Mouse (Mus musculus) liver, embryonic 16.5 days (tissue): ENCODE results near the gene Gm10717. TPM values are rescaled to one million over a fixed set of nuclear protein-coding genes. Genes with fewer than 3 reads are reported as not detected.
"Not testable (repeated sequence)": the region's sequence is repeated elsewhere in the genome, so short reads cannot be mapped to it uniquely, and the experiment has no call there.

Source experiments
- ATAC-seq: fragments of 200-750 bp; cut with Nextera tagmentation; 2 replicates; pipeline ENCODE4 v1.8.0; 2017; ENCODE audit warnings: low read depth, mild to moderate bottlenecking, moderate number of reproducible peaks, moderate library complexity
- H3K27ac ChIP-seq: fragments of 300-500 bp; sonication (generic); 2 replicates; pipeline ENCODE4 v1.5.1; 2014; ENCODE audit warnings: mild to moderate bottlenecking, low read length
- H3K27me3 ChIP-seq: fragments of 300-500 bp; sonication (generic); 2 replicates; pipeline ENCODE4 v1.6.1; 2014; ENCODE audit warnings: low read depth, low read length, mixed read lengths; ENCODE audit not compliant: control insufficient read depth, insufficient read depth
- H3K36me3 ChIP-seq: fragments of 300-500 bp; sonication (generic); 2 replicates; pipeline ENCODE4 v1.6.1; 2014; ENCODE audit warnings: mild to moderate bottlenecking; ENCODE audit not compliant: control insufficient read depth, insufficient read depth
- H3K4me1 ChIP-seq: fragments of 300-500 bp; sonication (generic); 2 replicates; pipeline ENCODE4 v1.6.1; 2014; ENCODE audit warnings: low read depth, low read length, mixed read lengths; ENCODE audit not compliant: control insufficient read depth
- H3K4me2 ChIP-seq: fragments of 300-500 bp; sonication (generic); 2 replicates; pipeline ENCODE4 v1.6.1; 2014; ENCODE audit warnings: low read depth, low read length, mixed read lengths
- H3K4me3 ChIP-seq: fragments of 300-500 bp; sonication (generic); 2 replicates; pipeline ENCODE4 v1.5.1; 2014; ENCODE audit warnings: low read depth, mild to moderate bottlenecking, low read length
- H3K9ac ChIP-seq: fragments of 300-500 bp; sonication (generic); 2 replicates; pipeline ENCODE4 v1.6.1; 2014; ENCODE audit warnings: low read depth, low read length
- H3K9me3 ChIP-seq: fragments of 300-500 bp; sonication (generic); replicated peaks from 2 replicates; pipeline ENCODE4 v1.6.1; 2016; ENCODE audit warnings: low read length; ENCODE audit not compliant: control insufficient read depth
- WGBS: fragments of 180-500 bp; shearing (Covaris S2); extraction: QIAGEN DNeasy Blood & Tissue Kit; methylation state at CpG from one replicate; pipeline ENCODE4 v1.1.7; 2014; ENCODE audit not compliant: insufficient replicate concordance; 5-methylcytosine and 5-hydroxymethylcytosine counted together
- polyA plus RNA-seq: library from polyadenylated mRNA; unstranded; fragments of >200 nt; fragmentation: Nextera tagmentation; extraction: Ambion mirVana; gene quantifications from 2 replicates; pipeline ENCODE4 v1.2.1, GENCODE M21; 2015

Gene Gm10717
- polyA plus RNA-seq, 1 experiment from 2014 or later: not detected

DNA sequence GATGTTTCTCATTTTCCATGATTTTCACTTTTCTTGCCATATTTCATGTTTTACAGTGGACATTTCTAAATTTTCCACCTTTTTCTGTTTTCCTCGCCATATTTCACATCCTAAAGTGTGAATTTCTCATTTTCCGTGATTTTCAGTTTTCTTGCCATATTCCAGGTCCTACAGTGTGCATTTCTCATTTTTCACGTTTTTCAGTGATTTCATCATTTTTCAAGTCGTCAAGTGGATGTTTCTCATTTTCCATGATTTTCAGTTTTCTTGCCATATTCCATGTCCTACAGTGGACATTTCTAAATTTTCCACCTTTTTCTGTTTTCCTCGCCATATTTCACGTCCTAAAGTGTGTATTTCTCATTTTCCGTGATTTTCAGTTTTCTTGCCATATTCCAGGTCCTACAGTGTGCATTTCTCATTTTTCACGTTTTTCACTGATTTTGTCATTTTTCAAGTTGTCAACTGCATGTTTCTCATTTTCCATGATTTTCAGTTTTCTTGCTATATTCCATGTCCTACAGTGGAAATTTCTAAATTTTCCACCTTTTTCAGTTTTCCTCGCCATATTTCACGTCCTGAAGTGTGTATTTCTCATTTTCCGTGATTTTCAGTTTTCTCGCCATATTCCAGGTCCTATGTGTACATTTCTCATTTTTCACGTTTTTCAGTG, 1.8 kb upstream of the Gm10717 start, which contains the start of gene Gm10718:
Gm10718 (plus strand) TSS at position 236 of the 673 bp plus-strand sequence.
- H3K4me2 ChIP-seq, H3K27me3 ChIP-seq, H3K4me3 ChIP-seq, H3K9ac ChIP-seq, H3K27ac ChIP-seq, H3K36me3 ChIP-seq, H3K4me1 ChIP-seq, ATAC-seq, H3K9me3 ChIP-seq: not testable (repeated sequence)
- WGBS: 62% methylated on average over 9 of the region's 13 CpGs

- H3K9me3 ChIP-seq, H3K4me2 ChIP-seq, H3K4me3 ChIP-seq, H3K9ac ChIP-seq, ATAC-seq, H3K4me1 ChIP-seq, H3K27me3 ChIP-seq, H3K27ac ChIP-seq, H3K36me3 ChIP-seq: not testable (repeated sequence)
- 48% methylated on average over 14 of the region's 16 CpGs for WGBS
Observed at GRCm38 (mm10) chr9:3023985-3024648, 1.1 kb upstream of the Gm10717 start.

DNA sequence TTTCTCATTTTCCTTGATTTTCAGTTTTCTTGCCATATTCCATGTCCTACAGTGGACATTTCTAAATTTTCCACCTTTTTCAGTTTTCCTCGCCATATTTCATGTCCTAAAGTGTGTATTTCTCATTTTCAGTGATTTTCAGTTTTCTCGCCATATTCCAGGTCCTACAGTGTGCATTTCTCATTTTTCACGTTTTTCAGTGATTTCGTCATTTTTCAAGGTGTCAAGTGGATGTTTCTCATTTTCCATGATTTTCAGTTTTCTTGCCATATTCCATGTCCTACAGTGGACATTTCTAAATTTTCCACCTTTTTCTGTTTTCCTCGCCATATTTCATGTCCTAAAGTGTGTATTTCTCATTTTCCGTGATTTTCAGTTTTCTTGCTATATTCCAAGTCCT, 436 bp downstream of the Gm10717 start:
- H3K36me3 ChIP-seq: not testable (repeated sequence)
- WGBS: 49% methylated on average over 4 of the region's 6 CpGs

GRCm38 (mm10) chr9:3026136-3026535, 919 bp downstream of the Gm10717 start:
- ATAC-seq, H3K4me3 ChIP-seq, H3K27ac ChIP-seq, H3K9me3 ChIP-seq, H3K9ac ChIP-seq, H3K4me1 ChIP-seq, H3K36me3 ChIP-seq, H3K27me3 ChIP-seq, H3K4me2 ChIP-seq: not testable (repeated sequence)
- WGBS: 56% methylated on average over 5 of the region's 5 CpGs

More for the DNA sequence above, 436 bp downstream of the Gm10717 start:
- not testable (repeated sequence) for H3K9me3 ChIP-seq, H3K4me2 ChIP-seq, H3K27ac ChIP-seq, H3K4me3 ChIP-seq, ATAC-seq, H3K4me1 ChIP-seq, H3K27me3 ChIP-seq, H3K9ac ChIP-seq

GRCm38 (mm10) chr9:3026741-3027140, 1.5 kb downstream of the Gm10717 start:
- H3K27ac ChIP-seq, ATAC-seq: not testable (repeated sequence)
- WGBS: 57% methylated on average over 9 of the region's 9 CpGs

GRCm38 (mm10) chr9:3027200-3027599, 2.0 kb downstream of the Gm10717 start:
- H3K36me3 ChIP-seq, H3K9ac ChIP-seq, H3K27ac ChIP-seq, H3K4me1 ChIP-seq, ATAC-seq, H3K4me2 ChIP-seq, H3K4me3 ChIP-seq, H3K9me3 ChIP-seq, H3K27me3 ChIP-seq: not testable (repeated sequence)
- WGBS: 54% methylated on average over 9 of the region's 9 CpGs

More at GRCm38 (mm10) chr9:3026741-3027140, 1.5 kb downstream of the Gm10717 start:
- not testable (repeated sequence) for H3K27me3 ChIP-seq, H3K9ac ChIP-seq, H3K4me1 ChIP-seq, H3K36me3 ChIP-seq, H3K4me3 ChIP-seq, H3K9me3 ChIP-seq, H3K4me2 ChIP-seq

DNA sequence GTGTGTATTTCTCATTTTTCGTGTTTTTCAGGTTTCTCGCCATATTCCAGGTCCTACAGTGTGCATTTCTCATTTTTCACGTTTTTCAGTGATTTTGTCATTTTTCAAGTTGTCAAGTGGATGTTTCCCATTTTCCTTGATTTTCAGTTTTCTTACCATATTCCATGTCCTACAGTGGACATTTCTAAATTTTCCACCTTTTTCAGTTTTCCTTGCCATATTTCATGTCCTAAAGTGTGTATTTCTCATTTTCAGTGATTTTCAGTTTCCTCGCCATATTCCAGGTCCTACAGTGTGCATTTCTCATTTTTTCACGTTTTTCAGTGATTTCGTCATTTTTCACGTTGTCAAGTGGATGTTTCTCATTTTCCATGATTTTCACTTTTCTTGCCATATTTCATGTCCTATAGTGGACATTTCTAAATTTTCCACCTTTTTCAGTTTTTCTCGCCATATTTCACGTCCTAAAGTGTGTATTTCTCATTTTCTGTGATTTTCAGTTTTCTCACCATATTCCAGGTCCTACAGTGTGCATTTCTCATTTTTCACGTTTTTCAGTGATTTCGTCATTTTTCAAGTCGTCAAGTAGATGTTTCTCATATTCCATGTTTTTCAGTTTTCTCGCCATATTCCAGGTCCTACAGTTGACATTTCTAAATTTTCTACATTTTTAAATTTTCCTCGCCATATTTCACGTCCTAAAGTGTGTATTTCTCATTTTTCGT, 4.2 kb downstream of the Gm10717 start:
- WGBS: 53% methylated on average over 12 of the region's 16 CpGs
- H3K36me3 ChIP-seq, H3K4me3 ChIP-seq, H3K4me1 ChIP-seq, H3K9me3 ChIP-seq, H3K27ac ChIP-seq, H3K27me3 ChIP-seq, H3K4me2 ChIP-seq, ATAC-seq, H3K9ac ChIP-seq: not testable (repeated sequence)

GRCm38 (mm10) chr9:3030677-3031318, 5.6 kb downstream of the Gm10717 start:
- not testable (repeated sequence) for H3K9me3 ChIP-seq, H3K36me3 ChIP-seq, H3K4me2 ChIP-seq, H3K27ac ChIP-seq, ATAC-seq, H3K4me1 ChIP-seq, H3K4me3 ChIP-seq, H3K9ac ChIP-seq, H3K27me3 ChIP-seq
- WGBS: 48% methylated on average over 2 of the region's 10 CpGs
